Mouse (Mus musculus): ENCODE measurements around the gene Myo3b. TPM values are rescaled to one million over a fixed set of nuclear protein-coding genes. Genes with fewer than 3 reads are reported as not detected.

The Myo3b gene
- polyA plus RNA-seq, 1 experiment from 2014 or later, result 0.25 TPM

DNA sequence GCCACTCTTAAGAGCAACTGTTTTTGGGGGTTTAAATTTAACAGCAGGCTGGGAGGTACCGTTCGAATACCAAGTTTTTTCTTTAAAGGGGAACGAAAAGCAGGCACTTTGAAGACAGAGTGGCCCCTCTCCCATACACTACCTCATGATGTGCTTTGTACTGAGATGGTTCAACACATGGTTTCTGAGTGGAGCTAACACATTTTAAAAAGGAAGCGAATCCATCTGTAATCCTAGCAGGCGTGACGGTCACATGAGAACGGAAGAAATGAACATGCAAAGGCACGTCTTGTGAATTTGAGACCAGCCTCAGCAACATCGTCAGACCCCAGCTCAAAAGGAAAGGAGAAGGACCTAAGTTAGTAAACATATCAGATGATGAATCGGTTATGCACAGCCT, 87.4 kb downstream of the Myo3b start:
- ATAC-seq (no peak), DNase-seq (ENCODE audit: low spot score) (no peak)
- Histone ChIP-seq H3K4me1 (ENCODE audit: insufficient read depth, low read depth, low read length) (no peaks in the 10 kb centered on the region), H3K4me3 (ENCODE audit: low read depth, low read length) (no peak overlapping the region), H3K4me2 (replicated peaks; ENCODE audit: low read depth, low read length) (no peak overlapping the region), H3K9me3 (ENCODE audit: low read length) (no peaks in the 10 kb centered on the region), H3K9ac (replicated peaks; ENCODE audit: low read depth) (no peak overlapping the region), H3K36me3 (ENCODE audit: insufficient read depth, low read length) (no peaks in the 10 kb centered on the region), H3K27me3 (replicated peaks; ENCODE audit: insufficient read depth, low read length) (no peaks in the 10 kb centered on the region), H3K27ac (ENCODE audit: low read length) (no peak overlapping the region)
- TF ChIP-seq EP300 (IDR thresholded peaks at IDR 0.05) (no peak), CTCF (IDR thresholded peaks at IDR 0.05) (no peak)
- WGBS, result 70% methylated on average over 10 of the region's 10 CpGs

DNA sequence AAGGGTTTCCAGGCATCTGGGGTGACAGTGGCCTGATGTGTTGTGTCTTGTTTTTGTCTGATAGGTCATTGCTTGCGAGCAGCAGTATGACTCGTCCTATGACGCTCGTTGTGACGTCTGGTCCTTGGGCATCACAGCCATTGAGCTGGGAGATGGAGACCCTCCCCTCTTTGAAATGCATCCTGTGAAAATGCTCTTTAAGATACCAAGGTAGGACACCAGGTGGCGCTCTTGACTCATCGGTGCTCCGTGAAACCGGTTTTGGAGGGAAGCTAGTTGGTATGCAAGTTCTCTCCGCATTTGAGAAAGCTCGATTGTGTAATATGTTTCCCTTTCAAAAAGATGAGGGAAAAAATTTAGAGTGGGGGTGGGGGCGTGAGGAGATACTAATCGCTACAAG, 87.9 kb downstream of the Myo3b start:
- no peak overlapping the region for H3K27ac ChIP-seq (ENCODE audit: low read length)
- no peaks in the 10 kb centered on the region for H3K36me3 ChIP-seq (ENCODE audit: insufficient read depth, low read length)
- ATAC-seq, result peak; percentile 50; the same call in 1 of the 2 replicates
- no peaks in the 10 kb centered on the region for H3K9me3 ChIP-seq (ENCODE audit: low read length)
- TF ChIP-seq EP300 (IDR thresholded peaks at IDR 0.05) (no peak), CTCF (IDR thresholded peaks at IDR 0.05) (peak; percentile 91)
- peak; percentile 88 for DNase-seq (ENCODE audit: low spot score)
- H3K4me1 ChIP-seq (ENCODE audit: insufficient read depth, low read depth, low read length), result no peaks in the 10 kb centered on the region
- WGBS, result under 1% methylated on average over 13 of the region's 13 CpGs
- H3K27me3 ChIP-seq (replicated peaks; ENCODE audit: insufficient read depth, low read length), result no peaks in the 10 kb centered on the region
- no peak overlapping the region for H3K4me3 ChIP-seq (ENCODE audit: low read depth, low read length)
- H3K9ac ChIP-seq (replicated peaks; ENCODE audit: low read depth), result no peak overlapping the region
- no peak overlapping the region; the same call in 1 of the 2 replicates for H3K4me2 ChIP-seq (replicated peaks; ENCODE audit: low read depth, low read length)

DNA sequence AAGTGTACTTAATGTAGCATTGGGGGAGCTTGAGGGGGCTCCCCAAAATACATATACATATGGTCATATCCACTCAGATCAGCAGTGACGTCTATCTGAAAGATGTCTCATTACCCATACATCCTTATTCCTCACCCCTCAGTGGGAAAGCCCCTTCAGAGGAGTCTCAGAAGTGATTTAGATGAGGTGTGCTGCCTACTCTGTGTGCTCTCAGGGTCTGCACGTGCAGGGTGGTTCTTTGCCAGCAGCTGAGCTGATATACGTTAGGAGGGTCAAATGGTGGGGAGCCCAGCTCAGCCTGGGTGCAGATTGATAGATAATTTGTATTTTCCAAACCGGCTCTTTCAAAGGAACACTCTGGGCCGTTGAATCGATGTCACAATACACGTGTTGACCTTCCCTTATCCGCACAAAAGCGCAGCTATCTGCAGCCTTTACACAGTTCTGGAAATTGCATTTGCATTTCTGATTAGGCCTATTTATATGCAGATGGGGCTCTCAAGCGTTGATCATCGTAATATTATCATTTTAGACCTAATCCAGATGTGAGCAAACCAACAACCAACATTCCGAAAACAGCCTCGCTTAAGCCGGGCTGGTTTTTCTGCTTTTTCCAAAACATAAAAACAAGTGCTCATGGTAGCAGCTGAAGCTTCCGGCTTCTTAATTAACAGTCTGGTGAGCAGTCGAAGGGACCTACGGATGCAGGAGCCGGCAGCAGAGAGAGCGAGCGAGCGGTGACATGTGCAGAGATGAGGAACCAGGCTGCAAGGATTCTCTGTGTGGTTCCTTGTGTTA, 88.6 kb downstream of the Myo3b start:
- 14% methylated on average over 21 of the region's 21 CpGs for WGBS

DNA sequence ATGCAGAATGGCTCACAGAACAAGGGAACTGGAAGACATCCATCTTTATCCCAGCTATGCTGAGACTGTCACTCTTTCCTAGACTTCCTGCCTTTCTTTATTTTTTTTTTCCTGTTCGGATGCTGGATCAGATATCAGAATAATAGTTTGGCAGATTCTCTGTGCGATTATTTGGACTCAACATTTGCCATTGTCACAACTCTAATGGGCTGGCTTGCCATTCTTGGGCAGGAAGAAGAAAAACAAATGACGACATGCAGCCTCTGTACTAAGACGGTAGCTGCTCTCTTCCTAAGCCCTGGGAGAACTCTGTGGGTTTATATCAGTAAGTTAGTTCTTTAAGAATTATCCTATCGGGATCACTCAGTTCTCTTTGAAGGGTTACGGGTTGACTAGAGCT, 89.7 kb downstream of the Myo3b start:
- Histone ChIP-seq H3K36me3 (ENCODE audit: insufficient read depth, low read length) (no peaks in the 10 kb centered on the region), H3K9ac (replicated peaks; ENCODE audit: low read depth) (no peak overlapping the region), H3K27ac (ENCODE audit: low read length) (no peak overlapping the region), H3K4me1 (ENCODE audit: insufficient read depth, low read depth, low read length) (no peaks in the 10 kb centered on the region), H3K4me2 (replicated peaks; ENCODE audit: low read depth, low read length) (no peak overlapping the region), H3K9me3 (ENCODE audit: low read length) (no peaks in the 10 kb centered on the region), H3K4me3 (ENCODE audit: low read depth, low read length) (no peak overlapping the region), H3K27me3 (replicated peaks; ENCODE audit: insufficient read depth, low read length) (no peaks in the 10 kb centered on the region)
- WGBS, result 40% methylated on average over 6 of the region's 6 CpGs
- peak; percentile 66 for TF ChIP-seq EP300 (IDR thresholded peaks at IDR 0.05)
- no peak for TF ChIP-seq CTCF (IDR thresholded peaks at IDR 0.05)
- peak; percentile 51 for DNase-seq (ENCODE audit: low spot score)
- ATAC-seq, result peak; percentile 37; the same call in 1 of the 2 replicates

More for the DNA sequence above, 88.6 kb downstream of the Myo3b start:
- DNase-seq (ENCODE audit: low spot score) (no peak), ATAC-seq (no peak; the same call in 1 of the 2 replicates)
- Histone ChIP-seq H3K9ac (replicated peaks; ENCODE audit: low read depth) (no peak overlapping the region), H3K4me1 (ENCODE audit: insufficient read depth, low read depth, low read length) (no peaks in the 10 kb centered on the region), H3K4me2 (replicated peaks; ENCODE audit: low read depth, low read length) (no peak overlapping the region; the same call in 1 of the 2 replicates), H3K4me3 (ENCODE audit: low read depth, low read length) (no peak overlapping the region), H3K36me3 (ENCODE audit: insufficient read depth, low read length) (no peaks in the 10 kb centered on the region), H3K9me3 (ENCODE audit: low read length) (no peaks in the 10 kb centered on the region), H3K27me3 (replicated peaks; ENCODE audit: insufficient read depth, low read length) (no peaks in the 10 kb centered on the region), H3K27ac (ENCODE audit: low read length) (no peak overlapping the region)
- TF ChIP-seq CTCF (IDR thresholded peaks at IDR 0.05) (no peak), EP300 (IDR thresholded peaks at IDR 0.05) (no peak)

DNA sequence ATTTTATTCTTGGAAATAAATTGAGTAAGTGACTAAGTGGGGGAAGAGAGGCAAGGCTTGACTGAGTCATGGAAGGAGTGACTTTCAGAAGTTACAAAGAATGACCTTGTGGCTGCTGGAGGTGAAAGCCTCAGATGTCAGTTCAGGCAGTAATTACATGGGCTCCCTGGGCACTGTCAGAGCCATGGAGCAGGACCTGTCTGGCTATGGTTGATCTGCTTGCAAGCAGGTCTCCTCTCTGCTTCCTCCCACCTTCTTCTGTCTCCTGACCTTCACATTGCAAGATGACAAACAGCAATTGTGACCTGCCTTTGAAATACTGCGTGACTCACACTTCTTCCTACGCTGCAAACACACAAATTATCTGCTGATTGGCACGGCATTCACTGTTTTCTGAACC, 90.6 kb downstream of the Myo3b start:
- H3K27ac ChIP-seq (ENCODE audit: low read length), result no peak overlapping the region
- no peak overlapping the region for H3K4me2 ChIP-seq (replicated peaks; ENCODE audit: low read depth, low read length)
- H3K9me3 ChIP-seq (ENCODE audit: low read length), result no peaks in the 10 kb centered on the region
- H3K4me3 ChIP-seq (ENCODE audit: low read depth, low read length), result no peak overlapping the region
- ATAC-seq (no peak), DNase-seq (ENCODE audit: low spot score) (no peak)
- no peaks in the 10 kb centered on the region for H3K4me1 ChIP-seq (ENCODE audit: insufficient read depth, low read depth, low read length)
- no peaks in the 10 kb centered on the region for H3K36me3 ChIP-seq (ENCODE audit: insufficient read depth, low read length)
- TF ChIP-seq EP300 (IDR thresholded peaks at IDR 0.05) (no peak), CTCF (IDR thresholded peaks at IDR 0.05) (no peak)
- WGBS, result 53% methylated on average over 3 of the region's 3 CpGs
- H3K27me3 ChIP-seq (replicated peaks; ENCODE audit: insufficient read depth, low read length), result no peaks in the 10 kb centered on the region
- H3K9ac ChIP-seq (replicated peaks; ENCODE audit: low read depth), result no peak overlapping the region

DNA sequence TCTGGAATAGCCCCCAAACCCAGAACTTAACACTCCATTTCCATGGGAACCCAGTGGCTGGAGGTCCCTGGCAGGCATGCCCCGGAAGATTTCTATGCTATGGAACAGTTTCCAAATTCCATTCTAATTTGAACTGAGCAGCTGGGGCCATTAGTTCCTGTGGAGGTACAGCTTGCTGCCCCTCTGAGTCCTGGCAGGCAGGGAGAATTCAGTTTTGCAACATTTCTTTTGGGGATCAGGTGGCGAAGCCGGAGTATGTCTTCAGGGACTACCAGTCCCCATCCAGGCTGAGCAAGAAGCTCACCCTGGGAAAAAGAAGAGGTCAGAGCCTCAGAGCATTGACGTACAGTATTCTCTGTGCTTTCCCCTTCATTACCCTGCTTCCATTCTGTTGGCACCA, 94.4 kb downstream of the Myo3b start:
- Histone ChIP-seq H3K4me2 (replicated peaks; ENCODE audit: low read depth, low read length) (no peak overlapping the region), H3K36me3 (ENCODE audit: insufficient read depth, low read length) (no peaks in the 10 kb centered on the region), H3K9me3 (ENCODE audit: low read length) (no peaks in the 10 kb centered on the region), H3K27ac (ENCODE audit: low read length) (no peak overlapping the region), H3K27me3 (replicated peaks; ENCODE audit: insufficient read depth, low read length) (no peaks in the 10 kb centered on the region), H3K4me3 (ENCODE audit: low read depth, low read length) (no peak overlapping the region), H3K9ac (replicated peaks; ENCODE audit: low read depth) (no peak overlapping the region), H3K4me1 (ENCODE audit: insufficient read depth, low read depth, low read length) (no peaks in the 10 kb centered on the region)
- ATAC-seq, result no peak
- DNase-seq (ENCODE audit: low spot score), result no peak
- TF ChIP-seq CTCF (IDR thresholded peaks at IDR 0.05) (no peak), EP300 (IDR thresholded peaks at IDR 0.05) (no peak)
- 81% methylated on average over 4 of the region's 4 CpGs for WGBS

Measured in lung, postnatal 0 days (tissue).